Mouse (Mus musculus) MEL (cell line): ENCODE measurements around the gene Gm42417. TPM values are rescaled to one million over a fixed set of nuclear protein-coding genes. Genes with fewer than 3 reads are reported as not detected.

Source experiments
- DNase-seq: peaks from one replicate; pipeline ENCODE4 v3.0.0; 2011; ENCODE audit warnings: low read depth, low spot score
- H3K27ac ChIP-seq: 2 replicates; pipeline ENCODE4 v1.5.1; 2012; ENCODE audit warnings: low read depth, mild to moderate bottlenecking, control low read depth, low read length, moderate library complexity; ENCODE audit not compliant: control insufficient read depth
- H3K27me3 ChIP-seq, 2 experiments: fragments of 150-350 bp in 1 of 2; sonication (generic) in 1 of 2; 2 replicates each; pipeline ENCODE4 v1.6.1; 2012; ENCODE audit warnings: low read length in 2 of 2, mild to moderate bottlenecking in 2 of 2, improper control_type of control experiment in 1 of 2, moderate library complexity in 1 of 2; ENCODE audit not compliant: insufficient read depth in 2 of 2, control insufficient read depth in 1 of 2
- H3K36me3 ChIP-seq, 2 experiments: 2 replicates each; pipeline ENCODE4 v1.6.1; 2012 to 2014; ENCODE audit warnings: low read length in 2 of 2, improper control_type of control experiment in 1 of 2, inconsistent platforms in 1 of 2, mild to moderate bottlenecking in 1 of 2; ENCODE audit not compliant: insufficient read depth in 2 of 2, control insufficient read depth in 1 of 2
- H3K4me1 ChIP-seq, 2 experiments: fragments of 150-350 bp in 1 of 2; sonication (generic) in 1 of 2; 2 replicates each; pipeline ENCODE4 v1.6.1; 2012; ENCODE audit warnings: low read length in 2 of 2, improper control_type of control experiment in 1 of 2, mild to moderate bottlenecking in 1 of 2; ENCODE audit not compliant: insufficient read depth in 2 of 2, control insufficient read depth in 1 of 2
- H3K4me3 ChIP-seq, 2 experiments: fragments of 150-350 bp in 1 of 2; sonication (generic) in 1 of 2; 2 replicates each; pipeline ENCODE4 v1.5.1; 2012; ENCODE audit warnings: low read depth in 2 of 2, low read length in 2 of 2, mild to moderate bottlenecking in 2 of 2, moderate library complexity in 2 of 2, control low read depth in 1 of 2, improper control_type of control experiment in 1 of 2; ENCODE audit not compliant: control insufficient read depth in 1 of 2, insufficient read depth in 1 of 2
- H3K79me2 ChIP-seq: 2 replicates; pipeline ENCODE4 v1.6.1; 2012; ENCODE audit warnings: mild to moderate bottlenecking, low read length, moderate library complexity; ENCODE audit not compliant: control insufficient read depth, poor library complexity, insufficient read depth
- H3K9ac ChIP-seq: 2 replicates; pipeline ENCODE4 v1.6.1; 2012; ENCODE audit warnings: low read depth, mild to moderate bottlenecking, control low read depth, low read length, moderate library complexity; ENCODE audit not compliant: control insufficient read depth, poor library complexity, severe bottlenecking
- H3K9me3 ChIP-seq: fragments of 150-350 bp; sonication (generic); replicated peaks from 2 replicates; pipeline ENCODE4 v1.6.1; 2012; ENCODE audit warnings: mild to moderate bottlenecking, low read length, improper control_type of control experiment, moderate library complexity; ENCODE audit not compliant: insufficient read depth
- BHLHE40 ChIP-seq: IDR thresholded peaks from 2 replicates; pipeline ENCODE4 v1.6.1; 2012; ENCODE audit warnings: low read depth, mild to moderate bottlenecking, inconsistent platforms, low read length, improper control_type of control experiment, borderline replicate concordance
- CHD1 ChIP-seq: IDR thresholded peaks from 2 replicates; pipeline ENCODE4 v1.6.1; 2012; ENCODE audit warnings: low read depth, mild to moderate bottlenecking, inconsistent platforms, low read length, improper control_type of control experiment
- CHD2 ChIP-seq: IDR thresholded peaks from 2 replicates; pipeline ENCODE4 v1.6.1; 2011; ENCODE audit warnings: low read length, improper control_type of control experiment
- CTCF ChIP-seq, 3 experiments: IDR thresholded peaks in 2 of 3; conservative IDR thresholded peaks in 1 of 3; 2 replicates each; pipeline ENCODE4 v1.5.1; 2011 to 2012; ENCODE audit warnings: low read length in 3 of 3, low read depth in 2 of 3, mild to moderate bottlenecking in 2 of 3, improper control_type of control experiment in 1 of 3, inconsistent platforms in 1 of 3, mixed read lengths in 1 of 3, moderate library complexity in 1 of 3; ENCODE audit not compliant: control insufficient read depth in 1 of 3, insufficient read depth in 1 of 3, poor library complexity in 1 of 3, severe bottlenecking in 1 of 3
- E2F4 ChIP-seq: IDR thresholded peaks from 2 replicates; pipeline ENCODE4 v1.6.1; 2011; ENCODE audit warnings: low read depth, low read length, improper control_type of control experiment, borderline replicate concordance
- EP300 ChIP-seq, 2 experiments: IDR thresholded peaks; 2 replicates each; pipeline ENCODE4 v1.6.1; 2011; ENCODE audit warnings: improper control_type of control experiment in 2 of 2, low read length in 2 of 2, low read depth in 1 of 2, mild to moderate bottlenecking in 1 of 2
- GABPA ChIP-seq: IDR thresholded peaks from 2 replicates; pipeline ENCODE4 v1.6.1; 2012; ENCODE audit warnings: low read depth, mild to moderate bottlenecking, inconsistent platforms, low read length, improper control_type of control experiment, moderate library complexity
- GATA1 ChIP-seq: IDR thresholded peaks from 2 replicates; pipeline ENCODE4 v1.6.1; 2011; ENCODE audit warnings: low read depth, low read length, improper control_type of control experiment
- HCFC1 ChIP-seq: IDR thresholded peaks from 2 replicates; pipeline ENCODE4 v1.6.1; 2012; ENCODE audit warnings: low read depth, mild to moderate bottlenecking, inconsistent platforms, low read length, improper control_type of control experiment, moderate library complexity
- JUND ChIP-seq: IDR thresholded peaks from 2 replicates; pipeline ENCODE4 v1.6.1; 2011; ENCODE audit warnings: low read depth, mild to moderate bottlenecking, improper control_type of control experiment, low read length
- KAT2A ChIP-seq: conservative IDR thresholded peaks from 2 replicates; pipeline ENCODE4 v1.6.1; 2012; ENCODE audit warnings: low read depth, low read length, improper control_type of control experiment, inconsistent platforms
- MAFK ChIP-seq: IDR thresholded peaks from 2 replicates; pipeline ENCODE4 v1.6.1; 2011; ENCODE audit warnings: low read depth, mild to moderate bottlenecking, low read length, improper control_type of control experiment, borderline replicate concordance
- MAZ ChIP-seq: IDR thresholded peaks from 2 replicates; pipeline ENCODE4 v1.6.1; 2012; ENCODE audit warnings: low read depth, mild to moderate bottlenecking, inconsistent platforms, low read length, improper control_type of control experiment
- MEF2A ChIP-seq: IDR thresholded peaks from 2 replicates; pipeline ENCODE4 v1.6.1; 2014; ENCODE audit warnings: low read depth, mild to moderate bottlenecking, inconsistent platforms, low read length, improper control_type of control experiment; ENCODE audit not compliant: poor library complexity, insufficient replicate concordance, severe bottlenecking; ENCODE audit errors: extremely low read depth
- MYB ChIP-seq: IDR thresholded peaks from 2 replicates; pipeline ENCODE4 v1.6.1; 2011; ENCODE audit warnings: mild to moderate bottlenecking, low read depth, low read length, improper control_type of control experiment
- MYC ChIP-seq: IDR thresholded peaks from 2 replicates; pipeline ENCODE4 v1.6.1; 2011; ENCODE audit warnings: low read depth, mild to moderate bottlenecking, low read length, improper control_type of control experiment, moderate library complexity
- NELFE ChIP-seq: IDR thresholded peaks from 2 replicates; pipeline ENCODE4 v1.6.1; 2011; ENCODE audit warnings: low read depth, low read length, improper control_type of control experiment
- NRF1 ChIP-seq: IDR thresholded peaks from 2 replicates; pipeline ENCODE4 v1.6.1; 2014; ENCODE audit warnings: low read depth, mild to moderate bottlenecking, inconsistent platforms, low read length, improper control_type of control experiment, moderate library complexity; ENCODE audit not compliant: poor library complexity, insufficient read depth, severe bottlenecking
- POLR2A ChIP-seq, 2 experiments: IDR thresholded peaks; 2 replicates each; pipeline ENCODE4 v1.6.1; 2011 to 2012; ENCODE audit warnings: low read length in 2 of 2, mild to moderate bottlenecking in 2 of 2, control low read depth in 1 of 2, improper control_type of control experiment in 1 of 2, low read depth in 1 of 2, moderate library complexity in 1 of 2; ENCODE audit not compliant: control insufficient read depth in 1 of 2, insufficient read depth in 1 of 2, poor library complexity in 1 of 2
- POLR2AphosphoS2 ChIP-seq: IDR thresholded peaks from 2 replicates; pipeline ENCODE4 v1.6.1; 2011; ENCODE audit warnings: low read length, improper control_type of control experiment
- POLR2AphosphoS5 ChIP-seq: IDR thresholded peaks from 2 replicates; pipeline ENCODE4 v1.6.1; 2012; ENCODE audit warnings: low read depth, borderline replicate concordance, mild to moderate bottlenecking, inconsistent platforms, low read length, moderate library complexity, mixed read lengths
- RAD21 ChIP-seq: IDR thresholded peaks from 2 replicates; pipeline ENCODE4 v1.6.1; 2011; ENCODE audit warnings: mild to moderate bottlenecking, low read depth, low read length, improper control_type of control experiment
- RCOR1 ChIP-seq: IDR thresholded peaks from 2 replicates; pipeline ENCODE4 v1.6.1; 2012; ENCODE audit warnings: low read depth, mild to moderate bottlenecking, inconsistent platforms, low read length, improper control_type of control experiment
- SIN3A ChIP-seq: IDR thresholded peaks from 2 replicates; pipeline ENCODE4 v1.6.1; 2012; ENCODE audit warnings: low read length, improper control_type of control experiment, inconsistent platforms
- SMC3 ChIP-seq: IDR thresholded peaks from 2 replicates; pipeline ENCODE4 v1.6.1; 2011; ENCODE audit warnings: low read depth, low read length, improper control_type of control experiment
- TAL1 ChIP-seq: IDR thresholded peaks from 2 replicates; pipeline ENCODE4 v1.6.1; 2012; ENCODE audit warnings: mild to moderate bottlenecking, inconsistent platforms, low read length, moderate library complexity, mixed read lengths
- TBP ChIP-seq: IDR thresholded peaks from 2 replicates; pipeline ENCODE4 v1.8.0; 2011; ENCODE audit warnings: low read depth, low read length, improper control_type of control experiment
- TCF12 ChIP-seq: IDR thresholded peaks from 2 replicates; pipeline ENCODE4 v1.6.1; 2014; ENCODE audit warnings: low read depth, mild to moderate bottlenecking, inconsistent platforms, low read length, improper control_type of control experiment, moderate library complexity
- UBTF ChIP-seq: IDR thresholded peaks from 2 replicates; pipeline ENCODE4 v1.6.1; 2012; ENCODE audit warnings: low read depth, mild to moderate bottlenecking, inconsistent platforms, low read length, improper control_type of control experiment, moderate library complexity, borderline replicate concordance; ENCODE audit not compliant: insufficient read depth
- USF1 ChIP-seq: IDR thresholded peaks from 2 replicates; pipeline ENCODE4 v1.6.1; 2014; ENCODE audit warnings: low read depth, mild to moderate bottlenecking, inconsistent platforms, low read length, improper control_type of control experiment, moderate library complexity
- USF2 ChIP-seq, 2 experiments: IDR thresholded peaks; 2 replicates each; pipeline ENCODE4 v1.6.1; 2011 to 2012; ENCODE audit warnings: improper control_type of control experiment in 2 of 2, low read length in 2 of 2, borderline replicate concordance in 1 of 2, inconsistent platforms in 1 of 2, low read depth in 1 of 2, mild to moderate bottlenecking in 1 of 2; ENCODE audit not compliant: insufficient read depth in 1 of 2
- ZKSCAN1 ChIP-seq: IDR thresholded peaks from 2 replicates; pipeline ENCODE4 v1.6.1; 2012; ENCODE audit warnings: low read depth, mild to moderate bottlenecking, inconsistent platforms, low read length, improper control_type of control experiment, moderate library complexity
- polyA plus RNA-seq, 2 experiments: library from polyadenylated mRNA; stranded (reverse) in 1 of 2; unstranded in 1 of 2; fragments of >175 nt in 1 of 2; fragments of >200 nt in 1 of 2; gene quantifications; 2 replicates each; pipeline versions ENCODE4 v1.2.1 to v1.2.4; 2012; ENCODE audit warnings: low replicate concordance in 2 of 2, low read depth in 1 of 2; ENCODE audit not compliant: insufficient read length in 2 of 2, insufficient read depth in 1 of 2, missing spikeins in 1 of 2
- total RNA-seq: library from RNA; depleted of rRNA; stranded (reverse); fragments of 300-350 nt; gene quantifications from 2 replicates; pipeline ENCODE4 v1.2.3, GENCODE M21; 2012

Gm42417 gene
- total and polyA plus RNA-seq, 3 experiments: 0.74 TPM; not detected in 2

DNA sequence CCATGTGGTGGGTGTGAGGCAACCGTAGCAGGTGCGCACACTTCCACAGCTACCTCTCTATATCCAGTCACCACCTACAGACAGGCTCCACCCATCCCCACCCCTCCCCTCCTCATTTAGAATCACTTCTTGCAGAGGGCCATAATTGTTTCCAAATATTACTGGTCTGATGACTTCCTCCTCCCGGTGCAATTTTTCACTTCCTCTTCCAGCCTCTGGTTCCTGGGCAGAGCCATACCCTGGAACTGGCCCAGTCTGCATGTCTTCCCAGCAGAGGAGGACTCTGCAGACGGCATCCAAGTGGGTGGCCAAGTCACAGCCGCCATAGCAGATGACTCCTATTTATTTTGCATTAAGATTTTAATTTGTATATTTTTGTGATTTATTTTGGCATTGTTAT, 31.0 kb downstream of the Gm42417 start:
- Histone ChIP-seq H3K36me3 (peaks cover 0 to 1% of the 10 kb centered on the region in 2 experiments; a peak in 2 of 4 replicates), H3K27me3 (no peaks in the 10 kb centered on the region), H3K27ac (no peak overlapping the region), H3K4me1 (peaks cover 0 to 7% of the 10 kb centered on the region in 2 experiments; a peak in 3 of 4 replicates), H3K9me3 (no peaks in the 10 kb centered on the region), H3K4me3 (no peak overlapping the region), H3K79me2 (peaks cover 8% of the 10 kb centered on the region), H3K9ac (no peak overlapping the region)
- TF ChIP-seq NELFE (no peak), E2F4 (no peak), TAL1 (no peak)
- peak; percentile 28 for DNase-seq

DNA sequence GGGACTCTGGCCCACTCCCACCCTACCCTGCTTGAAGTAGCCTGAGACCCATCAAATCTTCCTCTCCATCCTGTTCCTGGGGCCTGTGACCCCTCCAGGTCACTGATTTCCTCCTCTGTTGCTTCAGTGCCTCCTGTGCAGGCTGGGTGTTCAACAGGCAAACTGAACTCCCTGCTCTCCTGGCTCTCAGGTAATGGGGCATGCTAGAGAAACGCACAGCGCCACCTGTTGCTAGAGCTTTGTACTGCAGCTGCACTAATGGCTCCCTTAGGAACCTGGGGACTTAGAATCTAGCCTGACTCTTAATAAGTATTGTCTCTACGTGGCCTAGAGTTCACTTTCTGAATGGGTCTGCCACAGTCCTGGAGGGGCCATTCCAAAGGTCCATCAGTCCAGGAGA, 38.0 kb downstream of the Gm42417 start:
- Histone ChIP-seq H3K4me3 (no peak overlapping the region), H3K79me2 (no peaks in the 10 kb centered on the region), H3K4me1 (no peaks in the 10 kb centered on the region), H3K9me3 (no peaks in the 10 kb centered on the region), H3K36me3 (no peaks in the 10 kb centered on the region), H3K9ac (no peak overlapping the region), H3K27me3 (no peaks in the 10 kb centered on the region), H3K27ac (no peak overlapping the region)
- peak; percentile 77 for DNase-seq
- no peak for TF ChIP-seq GABPA
- no peak for TF ChIP-seq MYC
- TF ChIP-seq SMC3: peak; percentile 87
- TF ChIP-seq MEF2A: no peak
- no peak for TF ChIP-seq MYB
- no peak for TF ChIP-seq TCF12
- no peak for TF ChIP-seq MAFK
- no peak for TF ChIP-seq NRF1
- TF ChIP-seq JUND: no peak
- no peak for TF ChIP-seq CHD1
- no peak for TF ChIP-seq KAT2A
- no peak for TF ChIP-seq MAZ
- TF ChIP-seq EP300 (IDR thresholded peaks at IDR 0.05; ENCODE audit: low read depth in 1 of 2, low read length in 2 of 2): no peak
- no peak for TF ChIP-seq POLR2AphosphoS5
- no peak for TF ChIP-seq ZKSCAN1
- TF ChIP-seq CTCF (IDR thresholded peaks at IDR 0.05 in 2 of 3, conservative IDR thresholded peaks at IDR 0.05 in 1 of 3; ENCODE audit: control insufficient read depth in 1 of 3, insufficient read depth in 1 of 3, low read depth in 2 of 3, low read length in 3 of 3, poor library complexity in 1 of 3, severe bottlenecking in 1 of 3): peak; percentile 91 to 99 (median 92)
- TF ChIP-seq SIN3A: no peak
- no peak for TF ChIP-seq GATA1
- no peak for TF ChIP-seq UBTF
- no peak for TF ChIP-seq RCOR1
- no peak for TF ChIP-seq TBP
- TF ChIP-seq USF1: no peak
- no peak for TF ChIP-seq USF2 (IDR thresholded peaks at IDR 0.05; ENCODE audit: borderline replicate concordance in 1 of 2, insufficient read depth in 1 of 2, low read depth in 1 of 2, low read length in 2 of 2)
- no peak for TF ChIP-seq NELFE
- no peak for TF ChIP-seq POLR2AphosphoS2
- TF ChIP-seq CHD2: no peak
- TF ChIP-seq BHLHE40: no peak
- TF ChIP-seq POLR2A (IDR thresholded peaks at IDR 0.05; ENCODE audit: control insufficient read depth in 1 of 2, insufficient read depth in 1 of 2, low read depth in 1 of 2, low read length in 2 of 2, poor library complexity in 1 of 2): no peak
- peak; percentile 79 for TF ChIP-seq RAD21
- no peak for TF ChIP-seq E2F4
- TF ChIP-seq HCFC1: no peak
